Mouse (Mus musculus) liver, embryonic 14.5 days (tissue): Measurements from ENCODE around the gene Gm49387. TPM values are rescaled to one million over a fixed set of nuclear protein-coding genes. Genes with fewer than 3 reads are reported as not detected.

Source experiments
- ATAC-seq: fragments of 200-750 bp; cut with Nextera tagmentation; 2 replicates; pipeline ENCODE4 v1.8.0; 2017; ENCODE audit warnings: moderate number of reproducible peaks, mild to moderate bottlenecking, moderate library complexity; ENCODE audit not compliant: insufficient read depth
- DNase-seq, 3 experiments: peaks; one replicate each; pipeline ENCODE4 v3.0.0-alpha.2; 2012 to 2013; ENCODE audit warnings: low read depth in 3 of 3, low spot score in 3 of 3
- H3K27ac ChIP-seq: fragments of 300-500 bp; sonication (generic); 2 replicates; pipeline ENCODE4 v1.5.1; 2014; ENCODE audit warnings: moderate library complexity, mild to moderate bottlenecking, control low read depth, inconsistent platforms
- H3K27me3 ChIP-seq: fragments of 300-500 bp; sonication (generic); 2 replicates; pipeline ENCODE4 v1.6.1; 2014; ENCODE audit warnings: mild to moderate bottlenecking, low read length, moderate library complexity; ENCODE audit not compliant: control insufficient read depth, insufficient read depth
- H3K36me3 ChIP-seq: fragments of 300-500 bp; sonication (generic); replicated peaks from 2 replicates; pipeline ENCODE4 v1.6.1; 2014; ENCODE audit warnings: low read depth; ENCODE audit not compliant: control insufficient read depth, insufficient read depth
- H3K4me1 ChIP-seq, 2 experiments: fragments of 200-500 bp in 1 of 2; fragments of 300-500 bp in 1 of 2; sonication (generic) in 1 of 2; replicated peaks; 2 replicates each; pipeline ENCODE4 v1.6.1; 2012 to 2014; ENCODE audit warnings: antibody characterized with exemption in 1 of 2, inconsistent platforms in 1 of 2, low read length in 1 of 2; ENCODE audit not compliant: control insufficient read depth in 2 of 2, insufficient read depth in 2 of 2
- H3K4me2 ChIP-seq: fragments of 300-500 bp; sonication (generic); 2 replicates; pipeline ENCODE4 v1.6.1; 2014; ENCODE audit warnings: low read depth, mild to moderate bottlenecking, control low read depth, moderate library complexity
- H3K4me3 ChIP-seq, 2 experiments: fragments of 200-500 bp in 1 of 2; fragments of 300-500 bp in 1 of 2; sonication (generic) in 1 of 2; 2 replicates each; pipeline ENCODE4 v1.5.1; 2012 to 2014; ENCODE audit warnings: low read depth in 2 of 2, low read length in 2 of 2, mild to moderate bottlenecking in 2 of 2, control low read depth in 1 of 2, inconsistent platforms in 1 of 2, moderate library complexity in 1 of 2; ENCODE audit not compliant: insufficient read depth in 1 of 2
- H3K9ac ChIP-seq: fragments of 300-500 bp; sonication (generic); replicated peaks from 2 replicates; pipeline ENCODE4 v1.6.1; 2014; ENCODE audit warnings: mild to moderate bottlenecking, control low read depth, moderate library complexity
- H3K9me3 ChIP-seq: fragments of 300-500 bp; sonication (generic); 2 replicates; pipeline ENCODE4 v1.6.1; 2016; ENCODE audit warnings: low read length, mixed read lengths; ENCODE audit not compliant: control insufficient read depth
- CTCF ChIP-seq: IDR thresholded peaks from 2 replicates; pipeline ENCODE4 v1.5.1; 2016; ENCODE audit warnings: antibody characterized with exemption, low read depth, control low read depth
- EP300 ChIP-seq: IDR thresholded peaks from 2 replicates; pipeline ENCODE4 v1.6.1; 2016; ENCODE audit warnings: antibody characterized with exemption, low read depth
- WGBS: fragments of 180-500 bp; shearing (Covaris S2); extraction: QIAGEN DNeasy Blood & Tissue Kit; methylation state at CpG from one replicate; pipeline ENCODE4 v1.1.7; 2014; ENCODE audit not compliant: insufficient replicate concordance; 5-methylcytosine and 5-hydroxymethylcytosine counted together
- polyA plus RNA-seq, 2 experiments: library from polyadenylated mRNA; depleted of rRNA in 1 of 2; stranded (reverse) in 1 of 2; unstranded in 1 of 2; fragments of >200 nt; fragmentation: Nextera tagmentation in 1 of 2; extraction: Ambion mirVana in 1 of 2; gene quantifications; 2 replicates each; pipeline versions ENCODE4 v1.2.1 to v1.2.3; 2012 to 2014

The Gm49387 gene
- polyA plus RNA-seq, 2 experiments: 0.65 TPM; not detected in 1

DNA sequence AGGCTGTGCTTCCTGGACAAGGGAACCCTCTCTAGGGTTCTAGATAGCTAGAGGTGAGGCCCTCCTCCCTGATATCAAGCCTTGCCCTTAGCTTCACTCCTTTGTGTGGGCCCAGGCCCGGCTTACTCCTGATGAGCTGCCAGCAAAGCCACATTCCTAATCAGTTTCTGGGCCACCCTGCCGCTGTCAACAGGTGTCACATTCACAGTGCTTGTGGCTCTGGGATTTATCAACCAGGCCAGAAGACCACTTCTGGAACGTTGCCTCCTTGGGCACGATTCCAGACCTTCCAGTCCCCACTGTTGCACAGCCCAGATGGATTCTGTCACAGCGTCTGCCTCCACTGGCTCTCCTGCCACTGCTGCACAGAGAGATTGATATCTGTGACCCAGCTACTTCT lies 79.8 kb downstream of the Gm49387 start:
- Histone ChIP-seq H3K4me1 (peaks cover 0 to 5% of the 10 kb centered on the region in 2 experiments; a peak in 1 of 4 replicates), H3K4me2 (no peak overlapping the region), H3K4me3 (no peak overlapping the region), H3K27me3 (no peaks in the 10 kb centered on the region), H3K9me3 (no peaks in the 10 kb centered on the region), H3K27ac (no peak overlapping the region), H3K36me3 (no peaks in the 10 kb centered on the region), H3K9ac (no peak overlapping the region)
- 26% methylated on average over 5 of the region's 5 CpGs for WGBS
- ATAC-seq: no peak
- DNase-seq: no peak
- TF ChIP-seq EP300: no peak
- no peak for TF ChIP-seq CTCF

DNA sequence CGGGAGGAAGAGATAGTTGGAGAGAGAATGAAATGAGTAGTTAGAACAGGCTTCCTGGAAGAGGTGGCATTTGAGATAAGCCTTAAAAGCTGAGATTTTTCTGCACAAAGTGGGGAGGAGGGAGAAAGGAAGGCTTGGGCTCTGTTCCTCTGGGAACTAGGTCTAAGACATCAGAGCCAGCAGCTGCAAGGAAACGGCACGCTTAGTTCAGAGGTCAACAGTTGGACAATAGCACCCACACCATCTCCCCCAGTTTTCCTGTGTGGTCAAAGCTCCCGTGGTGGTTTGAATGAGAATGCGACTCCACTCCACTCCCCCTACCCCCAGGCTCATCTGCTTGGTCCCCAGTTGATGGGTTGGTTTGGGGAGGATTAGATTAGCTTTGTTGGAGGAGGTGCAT lies 81.5 kb downstream of the Gm49387 start:
- H3K36me3 ChIP-seq: no peaks in the 10 kb centered on the region
- no peak for TF ChIP-seq CTCF
- TF ChIP-seq EP300: no peak
- ATAC-seq (no peak), DNase-seq (no peak)
- no peaks in the 10 kb centered on the region for H3K4me1 ChIP-seq
- H3K9ac ChIP-seq: no peak overlapping the region
- no peaks in the 10 kb centered on the region for H3K9me3 ChIP-seq
- no peaks in the 10 kb centered on the region for H3K27me3 ChIP-seq
- whole genome bisulfite sequencing: 27% methylated on average over 5 of the region's 5 CpGs
- H3K4me3 ChIP-seq: no peak overlapping the region
- H3K27ac ChIP-seq: no peak overlapping the region
- H3K4me2 ChIP-seq: no peak overlapping the region

GRCm38 (mm10) chr14:31557784-31558183 lies 82.9 kb downstream of the Gm49387 start:
- 53% methylated on average over 9 of the region's 9 CpGs for WGBS
- DNase-seq: no peak

GRCm38 (mm10) chr14:31557273-31557672 lies 83.4 kb downstream of the Gm49387 start:
- Histone ChIP-seq H3K27me3 (no peaks in the 10 kb centered on the region), H3K27ac (no peak overlapping the region), H3K4me1 (no peaks in the 10 kb centered on the region), H3K9me3 (no peaks in the 10 kb centered on the region), H3K9ac (no peak overlapping the region), H3K36me3 (no peaks in the 10 kb centered on the region), H3K4me3 (no peak overlapping the region), H3K4me2 (no peak overlapping the region)
- 64% methylated on average over 8 of the region's 8 CpGs for WGBS
- TF ChIP-seq CTCF: no peak
- TF ChIP-seq EP300: no peak
- ATAC-seq (no peak), DNase-seq (no peak)

More at GRCm38 (mm10) chr14:31557784-31558183, 82.9 kb downstream of the Gm49387 start:
- H3K9ac ChIP-seq: no peak overlapping the region
- no peaks in the 10 kb centered on the region for H3K4me1 ChIP-seq
- no peaks in the 10 kb centered on the region for H3K27me3 ChIP-seq
- no peak overlapping the region for H3K4me2 ChIP-seq
- no peaks in the 10 kb centered on the region for H3K36me3 ChIP-seq
- TF ChIP-seq CTCF: no peak
- H3K4me3 ChIP-seq: no peak overlapping the region
- ATAC-seq: no peak
- H3K27ac ChIP-seq: no peak overlapping the region
- H3K9me3 ChIP-seq: no peaks in the 10 kb centered on the region

DNA sequence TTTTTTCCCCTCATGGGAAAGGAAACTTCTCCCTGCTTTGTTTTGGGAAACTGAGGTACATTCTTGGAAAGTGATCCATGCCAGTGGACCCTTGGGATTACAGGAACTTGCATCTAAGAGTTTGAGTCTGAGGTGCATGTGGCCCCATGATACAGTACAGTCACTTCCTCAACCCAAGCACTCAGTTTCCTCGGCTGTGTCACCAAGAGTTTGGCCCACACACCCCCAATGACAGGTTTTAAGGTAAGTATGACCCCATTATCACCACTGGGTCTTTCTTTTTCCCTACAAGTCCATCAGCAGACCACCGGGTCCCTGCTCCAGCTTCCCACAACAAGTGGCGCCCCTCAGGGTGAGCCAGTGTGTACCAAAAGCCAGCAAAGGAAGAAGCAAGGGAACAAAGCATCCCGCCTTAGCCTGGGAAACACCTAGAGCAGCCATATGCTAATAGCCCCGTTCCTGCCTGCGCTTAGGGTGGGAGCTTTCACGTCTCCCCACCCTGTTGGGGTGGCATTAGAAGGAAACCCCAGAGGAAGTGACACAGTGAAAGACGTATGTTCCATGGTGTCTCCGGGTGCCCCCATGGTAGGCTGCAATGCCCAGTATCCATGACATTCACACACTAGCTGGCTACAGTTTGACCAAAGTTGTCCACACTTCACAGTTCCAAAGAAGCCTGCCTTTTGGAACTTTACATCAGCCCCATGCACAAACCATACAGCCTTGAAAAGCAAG lies 84.0 kb downstream of the Gm49387 start:
- no peaks in the 10 kb centered on the region for H3K27me3 ChIP-seq
- no peak for ATAC-seq
- H3K4me1 ChIP-seq: no peaks in the 10 kb centered on the region
- TF ChIP-seq CTCF (no peak), EP300 (no peak)
- no peaks in the 10 kb centered on the region for H3K36me3 ChIP-seq
- H3K4me2 ChIP-seq: no peak overlapping the region
- no peak for DNase-seq
- no peak overlapping the region for H3K4me3 ChIP-seq
- no peak overlapping the region for H3K9ac ChIP-seq
- 58% methylated on average over 9 of the region's 9 CpGs for WGBS
- no peak overlapping the region for H3K27ac ChIP-seq
- H3K9me3 ChIP-seq: no peaks in the 10 kb centered on the region
